Mouse (Mus musculus): Measurements from ENCODE around the gene Pygo1.

Pygo1 gene

DNA sequence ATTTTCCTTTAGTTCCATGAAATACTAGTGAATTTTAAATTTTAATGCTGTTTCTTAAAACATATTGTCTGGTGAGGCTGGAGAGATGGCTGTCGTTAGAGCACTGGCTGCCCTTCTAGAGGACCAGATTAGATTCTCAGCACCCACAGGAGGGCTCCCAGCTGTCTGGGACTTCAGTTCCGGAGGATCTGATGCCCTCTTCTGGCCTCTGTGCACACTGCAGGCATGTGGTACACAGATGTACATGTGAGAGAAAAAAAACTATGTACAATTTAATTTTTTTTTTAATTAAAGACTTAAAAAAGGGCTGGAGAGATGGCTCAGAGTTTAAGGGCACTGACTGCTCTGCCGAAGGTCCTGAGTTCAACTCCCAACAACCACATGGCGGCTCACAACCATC is 9.9 kb downstream of the Pygo1 start:
- DNase-seq (ENCODE audit: low read depth in 2 of 2, low spot score in 2 of 2): no peak

DNA sequence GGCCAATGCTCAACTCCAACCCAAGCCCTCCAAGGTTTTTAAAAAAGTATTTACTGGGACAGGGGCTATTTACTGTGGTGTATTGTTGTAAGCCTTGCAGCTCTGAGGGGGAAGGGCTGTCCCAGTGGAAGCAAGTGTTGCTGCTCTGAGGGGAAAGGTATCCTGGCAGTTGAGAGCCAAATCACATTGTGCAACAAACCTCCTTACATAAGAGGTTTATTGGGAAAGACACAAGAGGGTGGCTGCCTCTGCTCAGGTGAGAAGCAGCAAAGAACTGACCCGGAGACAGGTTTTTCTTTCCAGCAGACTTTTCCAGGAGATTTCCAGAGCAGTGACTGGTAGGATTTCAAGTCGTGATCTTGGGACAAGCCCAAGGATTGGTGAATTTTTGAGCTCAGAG is 10.9 kb downstream of the Pygo1 start:
- no peak for DNase-seq (ENCODE audit: low read depth in 2 of 2, low spot score in 2 of 2)

DNA sequence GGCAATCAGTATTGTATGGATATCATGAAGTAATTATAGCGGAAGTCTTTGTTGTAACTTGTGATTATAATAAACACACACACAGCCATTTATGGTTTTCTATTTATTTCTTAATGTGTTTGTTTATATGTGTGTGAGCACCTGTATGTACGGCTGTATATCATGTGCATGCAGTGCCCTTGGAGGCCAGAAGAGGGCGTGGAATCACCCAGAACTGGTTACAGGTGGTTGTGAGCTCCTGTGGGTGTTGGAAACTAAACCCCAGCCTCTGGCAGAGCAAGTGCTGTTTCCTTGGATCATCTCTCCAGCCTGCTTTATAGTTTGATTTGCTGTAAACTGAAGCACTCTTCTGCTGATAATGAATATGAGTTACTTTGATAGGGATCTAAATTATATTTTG is 18.0 kb downstream of the Pygo1 start:
- DNase-seq (ENCODE audit: low read depth in 2 of 2, low spot score in 2 of 2): no peak

DNA sequence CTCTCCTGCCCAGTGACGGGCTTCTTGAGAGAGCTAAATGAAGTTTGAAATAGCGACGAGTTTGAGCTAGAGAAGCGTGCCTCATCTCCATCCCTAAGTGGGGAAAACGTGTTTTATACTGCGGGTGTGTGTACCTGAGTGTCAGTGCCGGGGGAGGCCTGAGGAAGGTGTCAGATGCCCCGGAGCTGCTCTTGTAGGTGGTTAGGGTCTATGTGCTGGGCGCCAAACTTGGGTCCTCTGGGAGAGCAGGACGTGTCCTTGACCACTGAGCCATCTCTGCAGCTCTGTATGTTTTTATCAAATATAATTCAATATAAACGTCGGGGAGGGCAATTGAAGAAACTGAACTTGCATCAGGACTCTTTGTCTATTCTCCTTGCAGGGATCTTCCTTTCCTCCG is 18.8 kb downstream of the Pygo1 start:
- DNase-seq (ENCODE audit: low read depth in 2 of 2, low spot score in 2 of 2): no peak

DNA sequence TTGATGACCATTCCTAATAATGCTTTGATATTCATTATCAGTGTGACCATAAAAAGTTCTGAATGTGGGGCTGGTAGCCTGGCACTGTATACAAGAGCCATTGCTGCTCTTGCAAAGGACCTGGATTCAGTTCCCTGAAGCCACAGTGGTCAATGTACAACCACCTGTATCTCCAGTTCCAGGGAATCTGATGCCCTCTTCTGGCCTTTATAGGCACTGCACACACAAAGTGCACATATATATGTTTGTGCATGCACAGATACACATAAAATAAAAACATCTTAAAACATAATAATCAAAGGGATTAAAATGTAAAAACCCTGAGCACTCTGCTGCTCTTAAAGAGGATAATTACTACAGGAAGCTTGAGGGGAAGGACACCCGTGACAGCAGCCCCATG is 21.6 kb downstream of the Pygo1 start:
- DNase-seq (ENCODE audit: low read depth in 2 of 2, low spot score in 2 of 2): no peak

DNA sequence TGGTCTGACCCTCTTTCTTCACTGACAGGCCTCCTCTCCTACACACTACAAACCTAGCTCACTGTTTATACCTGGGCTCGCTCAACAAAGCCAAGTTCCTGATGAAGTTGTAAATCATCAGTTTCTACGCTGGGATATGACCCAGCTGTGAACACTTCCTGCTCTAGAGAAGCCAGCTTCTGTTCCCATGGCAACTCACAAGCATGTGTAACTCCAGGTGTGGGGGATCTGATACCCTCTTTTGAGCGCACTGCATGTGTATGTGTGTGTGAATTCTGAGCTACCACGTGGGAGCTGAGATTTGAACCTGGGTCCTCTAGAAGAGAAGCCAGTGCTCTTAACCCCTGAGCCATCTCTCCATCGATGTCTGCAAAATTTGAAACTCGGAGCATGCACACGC is 24.1 kb downstream of the Pygo1 start:
- DNase-seq (ENCODE audit: low read depth in 2 of 2, low spot score in 2 of 2): no peak

DNA sequence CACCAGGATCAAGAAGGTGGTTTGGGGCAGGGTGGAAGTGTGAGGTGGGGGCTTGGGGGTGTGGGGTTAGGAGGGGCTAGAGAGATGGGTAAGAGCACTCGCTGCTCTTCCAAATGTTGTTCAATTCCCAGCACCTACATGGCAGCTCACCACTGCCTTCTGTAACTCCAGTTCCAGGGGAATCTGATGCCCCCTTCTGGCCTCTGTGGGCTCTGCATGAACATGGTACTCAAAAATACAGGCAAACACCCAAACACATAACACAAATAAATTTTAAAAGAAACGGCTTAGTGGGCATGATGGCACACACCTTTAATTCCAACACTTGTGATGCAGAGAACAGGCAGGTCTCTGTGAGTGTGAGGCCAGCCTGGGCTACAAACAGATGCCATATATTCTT is 29.3 kb downstream of the Pygo1 start:
- peak in 1 of 2 experiments; percentile 34 for DNase-seq (ENCODE audit: low read depth in 2 of 2, low spot score in 2 of 2)

DNA sequence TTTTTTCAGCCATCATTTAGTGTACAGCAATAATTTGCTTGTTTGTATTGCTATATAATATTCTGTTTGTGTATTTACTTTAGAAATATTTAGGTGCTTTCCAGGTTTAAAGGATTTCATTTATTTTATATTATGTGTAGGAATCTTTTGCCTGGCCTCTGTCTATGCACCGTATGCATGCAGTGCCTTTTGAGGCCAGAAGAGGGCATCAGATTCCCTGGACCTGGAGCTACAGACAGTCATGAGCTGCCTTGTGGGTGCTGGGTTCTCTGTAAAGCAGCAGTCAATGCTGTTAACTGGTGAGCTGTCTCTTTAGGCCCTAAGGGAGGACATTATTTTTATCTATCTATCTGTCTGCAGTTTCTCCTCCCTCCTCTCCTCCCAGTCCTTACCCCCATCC is 30.1 kb downstream of the Pygo1 start:
- DNase-seq (ENCODE audit: low read depth in 2 of 2, low spot score in 2 of 2): peak; percentile 56 to 66

DNA sequence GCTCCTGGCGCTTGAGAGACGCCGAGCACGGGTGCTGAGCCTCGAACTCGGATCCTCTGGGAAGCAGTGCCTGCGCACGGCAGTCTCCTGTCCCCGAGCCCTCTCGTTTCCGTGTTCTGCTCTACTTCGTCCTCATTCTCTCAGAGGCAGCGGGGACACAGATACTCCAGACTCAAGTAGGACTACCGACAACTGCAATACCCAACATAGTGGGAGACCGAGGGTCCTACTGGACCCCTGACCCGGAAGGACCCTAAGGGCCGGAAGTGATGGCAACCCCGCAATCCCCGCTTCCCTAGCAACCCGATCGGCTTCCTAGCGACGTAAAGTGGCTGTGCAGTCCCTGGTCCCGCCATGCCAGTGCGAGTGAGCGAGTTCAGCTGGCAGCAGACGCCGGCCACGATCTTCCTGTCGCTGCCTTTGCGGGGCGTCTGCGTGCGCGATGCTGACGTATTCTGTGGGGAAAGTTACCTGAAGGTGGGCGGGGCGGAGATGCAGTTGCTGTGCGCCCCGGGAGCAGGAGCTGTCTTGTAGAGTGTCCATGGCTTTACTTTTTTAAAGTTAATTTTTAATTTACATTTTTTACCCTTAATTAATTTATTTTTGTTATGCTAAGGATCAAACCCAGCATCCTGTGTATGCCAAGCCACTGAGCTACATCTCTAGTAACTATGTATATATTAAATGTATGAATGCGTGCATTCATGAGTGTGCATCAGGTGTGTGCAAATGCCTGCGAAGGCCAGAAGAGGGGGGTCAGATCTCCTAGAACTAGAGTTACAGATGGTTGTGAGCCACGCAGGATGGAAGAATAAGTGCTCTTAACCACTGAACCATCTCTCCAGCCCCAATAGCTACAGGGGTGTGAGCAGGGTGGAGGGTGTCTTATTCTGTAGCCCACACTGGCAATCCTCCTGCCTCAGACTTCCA is 33.3 kb downstream of the Pygo1 start, which contains the start of the genes Dyx1c1 and Gm44503:
Gene Dyx1c1, plus strand, starts transcription at position 265 of the 930 bp plus-strand sequence.
Gene Gm44503, plus strand, starts transcription at position 332 of the 930 bp plus-strand sequence.
- peak; percentile 83 to 84 for DNase-seq (ENCODE audit: low read depth in 2 of 2, low spot score in 2 of 2)

DNA sequence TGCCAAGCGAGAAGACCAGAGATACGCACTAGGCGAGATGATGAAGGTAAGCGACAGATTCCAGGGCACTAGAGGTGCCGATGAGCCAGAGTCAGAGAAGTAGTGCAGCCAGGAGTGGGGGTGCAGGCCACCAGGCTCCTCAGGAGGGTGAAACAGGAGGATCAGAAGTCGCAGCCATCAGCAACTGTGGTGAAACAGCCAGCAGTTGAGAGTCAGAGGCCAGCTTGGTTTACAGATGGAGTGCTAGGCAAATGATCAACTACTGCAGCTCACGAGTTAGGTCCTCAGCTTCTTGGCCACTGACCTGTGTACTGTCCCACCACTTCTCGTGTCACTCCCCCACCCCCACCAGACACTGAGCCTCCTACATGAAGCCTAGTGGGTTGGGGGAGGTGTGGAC is 35.9 kb downstream of the Pygo1 start:
- no peak for DNase-seq (ENCODE audit: low read depth in 2 of 2, low spot score in 2 of 2)

DNA sequence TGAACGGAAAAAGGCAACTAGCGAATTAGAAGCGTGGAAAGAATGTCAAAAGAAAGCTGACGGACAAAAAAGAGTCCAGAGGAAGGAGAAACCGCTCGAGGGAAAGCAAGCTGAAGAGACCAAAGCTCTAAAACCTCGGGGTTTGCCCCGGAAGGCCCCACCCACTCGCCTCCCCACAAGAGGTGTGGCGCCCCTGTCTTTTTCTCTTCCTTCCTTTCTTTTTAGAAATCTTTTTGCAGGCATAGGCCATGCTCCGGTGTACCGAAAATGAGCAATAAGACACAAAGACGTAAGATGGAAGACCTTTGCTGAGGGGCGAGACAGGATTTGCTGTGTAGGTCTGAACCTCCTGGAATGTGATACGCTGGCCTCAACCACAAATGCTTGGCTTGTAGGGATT is 36.5 kb downstream of the Pygo1 start:
- DNase-seq (ENCODE audit: low read depth in 2 of 2, low spot score in 2 of 2): peak; percentile 43 to 65

DNA sequence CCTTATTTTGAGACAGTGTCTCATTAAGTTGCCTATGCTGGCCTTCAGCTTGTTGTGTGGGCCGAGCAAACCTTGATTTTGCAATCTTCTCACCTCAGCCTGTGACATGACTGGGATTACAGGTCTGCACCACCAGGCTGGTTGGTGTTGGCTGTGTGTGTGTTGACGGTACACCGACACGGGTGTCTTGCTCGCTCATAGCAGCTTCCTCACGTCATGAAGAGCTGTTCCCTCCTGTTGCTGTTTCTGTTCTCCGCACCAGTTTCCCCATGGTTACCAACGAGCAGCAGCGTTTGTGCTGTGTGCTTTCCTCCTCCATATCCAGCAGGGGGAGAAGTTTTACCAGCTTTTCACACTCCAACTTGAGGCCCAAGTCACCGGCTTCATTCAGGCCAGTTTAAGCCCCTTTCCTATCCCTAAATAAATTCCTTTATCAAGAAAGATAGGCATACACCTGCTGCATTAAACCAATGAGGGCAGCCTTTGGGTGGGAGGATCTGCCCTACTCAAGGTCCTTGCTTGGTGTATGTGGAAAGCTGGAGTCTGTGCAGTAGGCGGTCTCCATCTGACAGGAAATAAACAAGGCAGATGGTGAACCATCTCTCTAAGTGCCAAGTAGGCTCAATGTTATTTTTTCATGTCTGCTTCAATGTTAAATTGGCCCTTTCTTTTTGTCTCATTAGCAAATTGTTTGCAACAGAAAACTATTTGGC is 43.1 kb downstream of the Pygo1 start:
- DNase-seq (ENCODE audit: low read depth in 2 of 2, low spot score in 2 of 2): peak; percentile 68 to 71

DNA sequence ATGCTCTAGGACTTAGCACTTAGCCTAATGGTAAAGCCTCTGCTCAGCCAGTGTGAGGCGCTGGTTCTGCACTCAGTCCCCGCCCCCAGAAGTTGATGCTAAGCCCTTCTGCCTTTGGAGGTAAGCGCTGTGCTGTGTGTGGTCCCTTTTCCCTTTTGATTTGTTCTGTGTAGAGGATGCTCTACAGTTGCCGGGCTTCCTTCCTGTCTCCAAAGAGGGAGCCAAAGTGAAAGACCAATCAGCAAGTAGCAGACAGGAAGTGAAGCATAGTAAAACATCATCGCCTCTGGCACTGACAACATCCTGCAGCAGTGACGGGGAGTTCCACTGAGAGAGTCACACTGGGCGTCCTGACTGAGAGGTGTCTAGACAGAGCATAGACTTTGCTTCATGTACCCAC is 44.4 kb downstream of the Pygo1 start:
- peak; percentile 64 to 73 for DNase-seq (ENCODE audit: low read depth in 2 of 2, low spot score in 2 of 2)

DNA sequence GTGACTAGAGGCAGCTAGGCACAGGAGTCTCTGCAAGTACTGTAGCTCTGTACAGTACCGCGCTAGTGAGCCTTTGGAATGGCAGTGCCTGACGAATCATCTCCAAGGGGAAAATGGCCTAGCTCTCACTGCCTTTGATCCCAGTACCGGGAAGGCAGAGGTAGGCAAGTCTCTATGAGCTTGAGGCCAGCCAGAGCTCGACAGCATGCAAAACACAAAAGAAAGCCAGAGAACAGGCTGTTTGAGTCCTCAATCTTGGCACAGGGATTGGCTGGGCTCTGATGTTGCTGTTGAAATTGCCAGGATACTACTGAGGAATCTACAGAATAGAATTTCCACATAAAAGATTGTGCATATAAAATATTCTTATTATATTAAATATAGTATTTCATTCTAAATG is 47.0 kb downstream of the Pygo1 start:
- DNase-seq (ENCODE audit: low read depth in 2 of 2, low spot score in 2 of 2): no peak

DNA sequence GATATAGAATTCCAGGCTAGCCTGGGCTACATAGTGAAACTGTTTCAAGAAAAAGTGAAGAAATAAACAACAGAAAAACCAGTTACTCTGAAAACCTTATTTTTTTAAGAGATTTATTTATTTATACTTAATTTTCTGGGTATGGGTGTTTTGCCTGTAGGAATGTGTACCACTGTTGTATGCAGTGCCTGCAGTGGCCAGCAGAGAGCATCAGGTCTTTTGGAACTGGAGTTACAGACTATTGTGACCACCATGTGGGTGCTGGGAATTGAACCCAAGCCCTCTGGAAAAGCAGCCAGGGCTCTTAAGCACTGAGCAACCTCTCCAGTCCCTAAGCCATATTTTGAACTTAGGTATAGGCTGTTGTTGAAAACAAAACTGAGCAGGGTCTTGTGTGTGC is 47.5 kb downstream of the Pygo1 start:
- no peak for DNase-seq (ENCODE audit: low read depth in 2 of 2, low spot score in 2 of 2)

DNA sequence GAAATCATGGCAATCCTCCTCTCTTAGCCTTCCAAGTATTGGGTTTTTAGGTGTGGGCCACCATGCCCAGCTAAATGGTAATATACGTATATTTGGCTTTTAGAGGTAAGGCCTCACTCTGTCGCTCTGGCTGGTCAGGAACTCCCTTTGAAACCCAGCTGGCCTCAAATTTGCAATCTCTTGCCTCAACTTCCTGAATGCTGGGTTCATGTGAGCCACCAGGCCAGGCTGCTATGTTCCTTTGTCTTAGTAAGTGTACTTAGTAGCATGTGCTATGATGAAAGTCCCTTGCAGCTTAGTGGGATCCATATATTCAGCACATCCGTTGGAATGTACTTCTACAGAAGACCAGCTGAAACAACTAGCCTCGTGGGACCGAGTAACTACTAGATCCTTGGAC is 49.3 kb downstream of the Pygo1 start:
- no peak for DNase-seq (ENCODE audit: low read depth in 2 of 2, low spot score in 2 of 2)

DNA sequence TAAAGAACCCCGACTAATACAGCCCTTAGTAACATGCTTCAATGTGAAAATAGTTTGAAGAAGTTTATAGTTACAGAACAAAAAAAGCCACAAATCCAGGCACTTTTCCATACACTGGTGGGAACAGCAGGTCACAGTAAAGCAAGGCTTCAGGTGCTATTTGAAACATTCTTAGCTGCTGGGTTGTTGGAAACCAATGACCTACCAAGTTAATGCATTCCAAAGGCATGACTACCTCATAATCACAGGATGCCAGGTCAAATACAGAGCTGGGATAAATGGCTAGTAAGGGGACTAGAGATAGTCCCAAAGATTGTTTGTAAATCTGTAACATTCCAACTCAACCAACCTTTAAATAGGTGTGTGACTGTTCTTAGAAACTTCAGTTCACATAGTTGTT is 49.8 kb downstream of the Pygo1 start:
- no peak for DNase-seq (ENCODE audit: low read depth in 2 of 2, low spot score in 2 of 2)

DNA sequence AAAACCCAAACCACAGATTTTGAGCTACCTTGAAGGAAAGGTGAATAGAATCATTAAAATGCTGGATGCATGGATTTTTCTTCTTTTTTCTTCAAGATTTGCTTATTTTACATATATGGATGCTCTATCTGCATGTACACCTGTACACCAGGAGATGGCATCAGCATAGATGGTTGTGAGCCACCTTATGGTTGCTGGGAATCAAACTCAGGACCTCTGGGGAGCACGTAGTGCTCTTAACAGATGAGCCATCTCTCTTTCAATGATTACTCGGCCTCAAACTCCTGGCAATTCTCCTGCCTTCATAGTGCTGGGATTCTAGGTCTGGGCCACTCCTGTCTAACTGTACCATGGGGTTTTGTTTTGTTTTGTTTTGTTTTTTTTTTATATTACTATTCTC is 57.6 kb downstream of the Pygo1 start:
- DNase-seq (ENCODE audit: low read depth in 2 of 2, low spot score in 2 of 2): peak in 1 of 2 experiments; percentile 12

DNA sequence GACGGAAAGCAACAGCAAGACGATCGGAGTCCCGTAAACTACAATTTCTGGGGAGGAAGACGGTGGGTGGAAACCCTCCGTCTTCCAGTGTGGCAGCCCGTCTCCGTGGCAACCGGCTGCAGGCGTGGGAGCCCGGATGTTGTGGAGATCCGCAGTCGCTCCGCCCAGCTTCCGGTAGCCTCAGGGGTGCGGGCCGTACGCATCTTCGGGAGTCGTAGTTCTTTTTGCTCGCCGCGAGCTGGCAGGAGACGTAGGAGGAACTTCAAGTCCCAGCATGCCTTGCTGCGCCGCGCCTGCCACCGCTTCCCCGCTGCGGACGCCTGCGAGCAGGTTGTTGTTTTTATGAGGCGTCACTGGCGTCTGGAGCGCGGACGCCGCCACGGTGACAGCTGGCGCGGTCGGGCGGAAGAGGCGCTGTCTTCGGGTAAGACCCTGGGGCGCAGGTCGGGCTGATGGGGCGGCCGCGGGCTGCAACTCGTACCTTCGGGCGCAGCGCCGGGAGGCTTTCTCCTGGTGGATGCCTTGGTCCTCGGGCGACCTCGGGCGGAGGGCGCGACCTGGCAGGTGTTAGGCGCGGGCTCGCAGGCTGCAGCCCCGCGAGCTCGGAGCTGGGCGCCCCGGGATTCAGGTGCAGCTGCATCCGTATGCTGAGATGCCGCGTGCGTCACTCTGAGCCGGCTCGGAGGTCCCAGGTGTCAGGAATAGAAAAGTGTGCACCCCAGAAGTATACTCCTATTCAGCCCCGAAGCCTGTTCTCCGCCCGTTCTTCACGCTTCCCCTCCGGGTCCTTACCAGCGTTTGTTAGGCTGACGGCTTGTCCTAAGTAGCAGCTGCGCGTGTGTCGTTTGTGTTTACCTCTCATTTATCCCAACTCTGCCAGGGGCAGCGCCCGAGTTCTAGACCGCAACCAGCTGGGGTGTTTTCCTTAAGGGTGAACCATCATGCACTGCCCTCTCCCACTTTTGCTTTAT is 60.1 kb downstream of the Pygo1 start, which contains the start of the genes Ccpg1os and Ccpg1:
Gene Ccpg1os, minus strand, starts transcription at position 133 of the 971 bp plus-strand sequence.
Gene Ccpg1, plus strand, starts transcription at position 180 of the 971 bp plus-strand sequence.
- peak; percentile 95 to 97 for DNase-seq (ENCODE audit: low read depth in 2 of 2, low spot score in 2 of 2)

DNA sequence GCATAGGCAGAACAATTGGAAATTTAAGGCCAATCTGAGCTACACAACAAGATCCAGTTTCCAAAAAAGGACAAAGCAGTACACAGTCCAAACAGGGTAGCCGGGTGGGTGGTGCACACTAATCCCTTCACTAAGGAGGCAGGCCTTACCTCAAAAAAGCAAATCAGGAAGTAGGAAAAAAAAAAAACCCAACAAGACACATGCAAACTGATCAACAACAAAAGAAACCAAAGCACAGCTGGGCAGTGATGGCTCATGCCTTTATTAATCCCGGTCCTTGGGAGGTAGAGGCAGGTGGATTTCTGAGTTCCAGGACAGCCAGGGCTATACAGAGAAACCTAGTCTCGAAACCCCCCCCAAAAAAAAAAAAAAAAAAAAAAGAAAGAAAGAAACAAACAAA is 62.3 kb downstream of the Pygo1 start:
- no peak for DNase-seq (ENCODE audit: low read depth in 2 of 2, low spot score in 2 of 2)

DNA sequence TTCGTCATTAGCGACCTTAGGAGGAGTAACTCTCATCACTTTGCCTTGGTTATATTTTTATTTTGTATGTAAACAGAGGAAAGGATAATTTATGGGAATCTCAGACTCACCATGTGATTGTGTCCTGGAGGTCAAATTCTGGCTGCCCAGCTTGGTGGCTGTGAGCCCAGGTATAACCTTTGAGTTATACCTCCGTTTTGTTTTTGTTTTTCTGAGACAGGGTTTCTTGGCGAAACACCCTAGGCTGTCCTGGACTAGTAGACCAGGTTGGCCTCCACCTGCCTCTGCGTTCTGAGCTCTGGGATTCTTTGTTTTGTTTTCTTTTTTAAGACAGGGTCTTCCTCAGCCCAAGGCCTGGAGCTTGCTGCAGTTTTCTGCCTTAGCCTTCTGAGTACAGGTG is 63.3 kb downstream of the Pygo1 start:
- DNase-seq (ENCODE audit: low read depth in 2 of 2, low spot score in 2 of 2): no peak
